Mouse (Mus musculus): ENCODE data around the gene Tenm3. TPM values are rescaled to one million over a fixed set of nuclear protein-coding genes. Genes with fewer than 3 reads are reported as not detected.
A peak's percentile ranks its signal among the peaks of the same experiment; 100 is the strongest.

Tenm3 gene
- total RNA-seq, 2 experiments from 2014 or later, result 62.2 to 70.6 TPM

DNA sequence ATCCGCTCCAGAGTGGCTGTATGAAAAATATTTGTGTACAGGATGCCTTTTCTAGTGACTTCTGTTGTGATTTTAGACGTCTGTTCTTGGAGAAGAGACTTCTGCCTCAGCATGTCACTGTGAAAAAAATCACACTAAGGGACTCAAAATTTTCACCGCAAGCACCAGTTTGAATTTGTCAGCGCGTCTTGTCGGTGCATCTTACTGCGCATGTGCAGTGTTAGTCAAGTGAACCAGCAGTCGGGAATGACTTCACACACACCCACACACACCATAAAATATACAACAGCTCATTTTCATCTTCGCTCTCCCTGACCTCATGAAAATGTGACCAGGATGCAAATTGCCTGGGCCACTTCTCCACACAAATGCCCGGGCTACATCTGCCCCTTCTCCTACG lies 568.7 kb downstream of the Tenm3 start:
- DNase-seq (ENCODE audit: low spot score in 2 of 2), result peak in 1 of 2 experiments; percentile 59
- intact Hi-C loops (cut with DNase I), result no loop called here

- intact Hi-C loops (cut with DNase I), result no loop called here
- no peak for DNase-seq (ENCODE audit: low spot score in 2 of 2)
These were observed 569.2 kb downstream of the Tenm3 start for GRCm38 (mm10) chr8:48274566-48274965.

DNA sequence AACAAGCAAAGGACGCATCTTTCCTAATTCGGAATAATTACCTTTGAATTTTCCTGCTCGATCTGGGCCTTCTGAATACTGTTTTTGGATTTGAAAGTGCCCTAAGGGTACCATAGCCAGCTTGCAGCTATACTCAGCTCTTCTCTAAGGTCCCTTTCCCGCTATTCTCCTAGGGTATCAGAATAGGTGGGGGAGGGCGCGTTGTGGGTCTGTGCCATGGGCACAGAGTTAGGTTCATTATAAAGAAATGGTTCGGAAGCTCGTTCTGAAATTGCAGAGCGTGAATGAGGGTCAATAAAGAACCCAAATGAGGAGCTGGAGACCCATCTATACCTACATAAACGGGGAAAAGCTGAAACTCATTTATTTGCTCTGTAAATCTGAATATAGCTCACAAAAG lies 575.1 kb downstream of the Tenm3 start:
- intact Hi-C loops (cut with DNase I), result no loop called here
- DNase-seq (ENCODE audit: low spot score in 2 of 2), result no peak

GRCm38 (mm10) chr8:48260265-48260664 lies 583.5 kb downstream of the Tenm3 start:
- intact Hi-C loops (cut with DNase I), result no loop called here
- peak in 1 of 2 experiments; percentile 57 for DNase-seq (ENCODE audit: low spot score in 2 of 2)

- intact Hi-C loops (cut with DNase I), result no loop called here
These were observed 583.9 kb downstream of the Tenm3 start for GRCm38 (mm10) chr8:48259832-48260231.

GRCm38 (mm10) chr8:48243876-48244275 lies 599.9 kb downstream of the Tenm3 start:
- intact Hi-C loops (cut with DNase I), result no loop called here
- DNase-seq (ENCODE audit: low spot score in 2 of 2), result no peak

More at GRCm38 (mm10) chr8:48259832-48260231, 583.9 kb downstream of the Tenm3 start:
- DNase-seq (ENCODE audit: low spot score in 2 of 2), result no peak

- intact Hi-C loops (cut with DNase I), result no loop called here
- DNase-seq (ENCODE audit: low spot score in 2 of 2), result no peak
These were observed 602.7 kb downstream of the Tenm3 start for GRCm38 (mm10) chr8:48240917-48241531.

DNA sequence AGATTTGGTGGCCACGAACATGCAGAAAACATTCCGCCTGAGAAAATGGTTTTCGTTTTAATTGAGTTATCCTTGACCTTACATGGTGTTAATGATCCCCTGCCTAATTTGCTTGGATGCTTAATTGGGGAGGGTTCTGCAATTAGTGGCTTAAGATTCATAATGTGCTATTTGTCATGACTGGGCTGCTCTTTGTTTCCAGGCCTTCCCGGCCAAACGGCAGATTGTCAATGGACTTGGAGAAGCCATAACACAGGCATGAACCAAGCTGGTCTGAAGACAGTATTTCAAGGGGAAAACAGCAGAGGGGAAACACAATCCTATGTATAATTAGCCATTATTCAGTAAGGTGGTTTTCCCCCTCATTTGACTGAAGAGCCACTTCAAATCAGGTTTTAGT lies 606.8 kb downstream of the Tenm3 start:
- DNase-seq (ENCODE audit: low spot score in 2 of 2), result no peak
- intact Hi-C loops (cut with DNase I), result no loop called here

DNA sequence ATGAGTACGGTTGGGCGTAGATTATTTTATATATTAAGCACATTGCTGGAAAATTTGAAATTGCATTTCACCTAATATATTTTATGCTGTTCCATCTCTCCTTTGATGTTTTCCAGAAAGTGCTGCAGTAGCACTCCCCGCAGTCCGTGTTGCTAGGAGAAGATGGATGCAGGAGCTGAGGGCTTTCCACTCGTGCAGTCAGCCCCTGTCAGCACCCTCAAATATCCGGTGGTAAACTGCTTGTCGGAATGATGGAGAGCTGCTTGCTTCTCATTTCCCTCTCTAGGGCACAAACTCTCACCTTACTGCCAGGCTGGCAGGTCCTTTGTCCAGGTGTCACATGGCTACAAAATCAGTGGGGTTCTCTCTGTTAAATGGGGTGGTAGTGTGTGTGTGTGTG lies 610.8 kb downstream of the Tenm3 start:
- intact Hi-C loops (cut with DNase I), result no loop called here

DNA sequence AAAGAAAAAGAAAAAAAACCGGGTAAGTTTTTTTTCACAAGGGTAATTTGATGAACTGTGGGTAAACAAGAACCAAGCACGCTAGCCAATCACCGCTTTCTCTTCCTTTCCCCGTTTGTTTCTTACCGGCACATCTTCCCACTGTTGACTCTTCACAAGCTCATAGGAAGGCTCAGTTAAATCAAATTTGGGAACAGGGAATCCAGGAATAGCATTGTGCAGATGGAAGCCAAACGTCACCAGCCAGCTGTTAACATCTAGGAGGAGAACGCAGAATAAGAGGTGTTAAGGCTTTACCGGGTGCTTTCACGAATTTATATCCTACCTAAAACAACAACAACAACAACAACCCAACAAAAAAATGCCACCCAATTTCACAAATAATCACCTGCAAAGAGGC lies 611.9 kb downstream of the Tenm3 start:
- DNase-seq (ENCODE audit: low spot score in 2 of 2), result peak in 1 of 2 experiments; percentile 83
- intact Hi-C loops (cut with DNase I), result no loop called here

More for the DNA sequence above, 610.8 kb downstream of the Tenm3 start:
- no peak for DNase-seq (ENCODE audit: low spot score in 2 of 2)

GRCm38 (mm10) chr8:48231389-48231788 lies 612.4 kb downstream of the Tenm3 start:
- intact Hi-C loops (cut with DNase I), result no loop called here
- no peak for DNase-seq (ENCODE audit: low spot score in 2 of 2)

DNA sequence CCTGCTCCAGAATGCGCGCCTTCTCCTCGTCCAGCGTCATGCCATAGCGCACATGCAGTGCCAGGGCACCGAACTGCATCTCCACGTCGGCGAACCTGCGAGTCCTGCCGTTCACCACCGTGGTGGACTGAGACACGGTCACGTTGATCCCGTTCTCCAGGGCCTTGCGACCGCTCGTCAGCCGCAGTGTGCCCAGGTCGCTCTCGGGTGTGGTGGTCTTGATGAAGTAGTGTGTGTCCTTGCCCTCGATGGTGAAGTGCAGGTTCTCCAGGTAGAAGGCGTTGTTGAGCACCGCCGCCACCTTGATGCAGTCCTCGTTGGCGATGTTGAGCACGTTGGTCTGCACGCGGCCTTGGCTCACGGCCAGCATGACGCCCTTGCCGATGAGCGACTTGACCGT lies 615.1 kb downstream of the Tenm3 start:
- no peak for DNase-seq (ENCODE audit: low spot score in 2 of 2)
- intact Hi-C loops (cut with DNase I), result loop anchor here (10.0 kb wide), 3 partner anchors 146 to 616 kb away; partner anchors contain the start of gene Tenm3

- intact Hi-C loops (cut with DNase I), result loop anchor here (5.0 to 10.0 kb wide), 5 partner anchors 127 to 1483 kb away; partner anchors contain the start of genes Dctd and Tenm3
- no peak for DNase-seq (ENCODE audit: low spot score in 2 of 2)
These were observed 619.0 kb downstream of the Tenm3 start for GRCm38 (mm10) chr8:48224753-48225152.

DNA sequence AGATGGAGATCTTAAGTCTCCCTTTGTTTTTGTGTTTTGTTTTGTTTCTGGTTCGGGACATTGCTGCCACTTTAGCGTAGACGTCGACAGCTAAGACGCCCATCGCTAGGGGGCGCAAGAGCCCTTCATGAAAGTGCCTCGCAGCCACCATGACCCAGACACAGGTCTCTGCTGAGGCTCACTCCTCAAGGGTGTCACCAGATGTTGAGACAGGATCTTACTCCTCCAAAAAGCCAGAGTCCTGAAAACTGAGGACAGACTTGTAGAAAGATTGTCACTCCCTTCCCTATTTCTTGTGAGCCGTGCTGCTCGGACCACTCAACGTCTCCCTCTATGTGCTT lies 621.4 kb downstream of the Tenm3 start:
- DNase-seq (ENCODE audit: low spot score in 2 of 2), result peak; percentile 92 to 93
- intact Hi-C loops (cut with DNase I), result loop anchor here (2.0 to 10.0 kb wide), 6 partner anchors 125 to 1485 kb away; partner anchors contain the start of genes Dctd and Tenm3

- intact Hi-C loops (cut with DNase I), result loop anchor here (2.0 to 10.0 kb wide), 7 partner anchors 125 to 1607 kb away; partner anchors contain the start of genes Dctd and Tenm3
- DNase-seq (ENCODE audit: low spot score in 2 of 2), result no peak
These were observed 621.9 kb downstream of the Tenm3 start for GRCm38 (mm10) chr8:48221724-48222428.

DNA sequence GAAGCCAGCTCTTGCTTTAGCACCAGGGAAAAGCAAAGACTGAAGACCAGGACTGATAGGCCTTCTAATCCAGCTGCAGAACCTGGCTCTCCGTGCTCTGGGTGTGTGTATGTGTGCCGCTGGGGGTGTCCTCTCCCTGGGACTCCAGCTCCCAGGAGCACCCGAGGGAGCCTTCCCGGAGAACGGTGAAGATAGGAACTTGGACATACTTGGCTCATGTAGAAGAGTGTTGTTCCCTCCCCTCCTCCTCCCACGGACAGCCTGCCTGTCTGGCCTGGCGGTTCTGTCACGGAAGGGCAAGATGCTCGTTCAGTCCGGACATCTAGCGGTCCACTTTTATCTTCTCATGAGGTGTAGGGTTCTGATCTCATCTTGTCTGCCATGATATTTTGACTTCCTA lies 622.4 kb downstream of the Tenm3 start:
- intact Hi-C loops (cut with DNase I), result loop anchor here (2.0 to 10.0 kb wide), 6 partner anchors 124 to 1607 kb away; partner anchors contain the start of genes Dctd and Tenm3
- DNase-seq (ENCODE audit: low spot score in 2 of 2), result no peak

GRCm38 (mm10) chr8:48220529-48221181 lies 623.1 kb downstream of the Tenm3 start:
- intact Hi-C loops (cut with DNase I), result loop anchor here (2.0 to 10.0 kb wide), 6 partner anchors 123 to 1608 kb away; partner anchors contain the start of genes Dctd and Tenm3
- DNase-seq (ENCODE audit: low spot score in 2 of 2), result peak in 1 of 2 experiments; percentile 62

GRCm38 (mm10) chr8:48215071-48215501 lies 628.7 kb downstream of the Tenm3 start:
- DNase-seq (ENCODE audit: low spot score in 2 of 2), result peak; percentile 53 to 89
- intact Hi-C loops (cut with DNase I), result no loop called here

DNA sequence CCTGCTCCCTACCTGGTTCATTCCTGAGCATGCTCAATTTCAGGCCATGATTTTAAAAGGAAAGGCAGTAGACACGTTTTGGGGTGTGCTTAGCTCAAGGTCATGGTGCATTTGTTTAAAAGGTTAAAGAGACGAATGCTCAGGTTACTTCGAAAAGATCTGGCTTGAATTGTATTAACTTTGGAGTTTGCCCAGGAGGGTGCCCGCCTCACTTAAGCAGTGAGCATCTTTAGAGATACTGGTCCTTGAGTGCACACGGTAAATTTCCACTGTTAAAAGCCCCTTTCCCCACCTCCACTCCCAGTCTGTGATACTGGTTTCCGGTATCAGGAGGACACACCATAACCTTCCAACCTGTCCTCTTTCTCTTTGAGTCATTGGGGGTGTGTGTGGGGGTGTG lies 629.4 kb downstream of the Tenm3 start:
- intact Hi-C loops (cut with DNase I), result no loop called here
- no peak for DNase-seq (ENCODE audit: low spot score in 2 of 2)

DNA sequence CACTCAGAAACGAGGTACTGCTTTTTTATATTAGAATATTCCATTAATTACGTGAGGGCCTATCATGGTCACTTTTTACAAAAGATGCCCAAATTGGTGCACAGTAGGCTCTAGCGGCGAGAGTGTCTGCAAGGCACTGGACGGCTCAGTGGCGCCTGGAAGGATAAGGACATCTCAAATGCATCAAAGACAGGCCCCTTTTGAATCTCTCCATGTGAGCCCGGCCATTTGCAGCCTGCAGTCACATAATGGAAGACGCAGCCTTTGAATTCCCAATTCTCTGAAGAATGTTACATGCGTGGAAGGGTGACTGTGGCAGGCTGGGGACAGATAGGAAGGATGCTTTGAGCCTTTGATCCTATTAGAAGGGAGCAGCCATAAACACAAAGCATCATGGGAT lies 631.8 kb downstream of the Tenm3 start:
- no peak for DNase-seq (ENCODE audit: low spot score in 2 of 2)
- intact Hi-C loops (cut with DNase I), result no loop called here

All from left cerebral cortex, postnatal 25 days (tissue).